Mouse (Mus musculus) NIH3T3 (cell line): ENCODE data around the gene Zcwpw1.

Source experiments
- DNase-seq: peaks from one replicate; pipeline ENCODE4 v3.0.0-alpha.2; 2012; ENCODE audit warnings: low read depth

Zcwpw1 gene

GRCm38 (mm10) chr5:137784546-137784945 lies 3.1 kb upstream of the Zcwpw1 start:
- no peak for DNase-seq

DNA sequence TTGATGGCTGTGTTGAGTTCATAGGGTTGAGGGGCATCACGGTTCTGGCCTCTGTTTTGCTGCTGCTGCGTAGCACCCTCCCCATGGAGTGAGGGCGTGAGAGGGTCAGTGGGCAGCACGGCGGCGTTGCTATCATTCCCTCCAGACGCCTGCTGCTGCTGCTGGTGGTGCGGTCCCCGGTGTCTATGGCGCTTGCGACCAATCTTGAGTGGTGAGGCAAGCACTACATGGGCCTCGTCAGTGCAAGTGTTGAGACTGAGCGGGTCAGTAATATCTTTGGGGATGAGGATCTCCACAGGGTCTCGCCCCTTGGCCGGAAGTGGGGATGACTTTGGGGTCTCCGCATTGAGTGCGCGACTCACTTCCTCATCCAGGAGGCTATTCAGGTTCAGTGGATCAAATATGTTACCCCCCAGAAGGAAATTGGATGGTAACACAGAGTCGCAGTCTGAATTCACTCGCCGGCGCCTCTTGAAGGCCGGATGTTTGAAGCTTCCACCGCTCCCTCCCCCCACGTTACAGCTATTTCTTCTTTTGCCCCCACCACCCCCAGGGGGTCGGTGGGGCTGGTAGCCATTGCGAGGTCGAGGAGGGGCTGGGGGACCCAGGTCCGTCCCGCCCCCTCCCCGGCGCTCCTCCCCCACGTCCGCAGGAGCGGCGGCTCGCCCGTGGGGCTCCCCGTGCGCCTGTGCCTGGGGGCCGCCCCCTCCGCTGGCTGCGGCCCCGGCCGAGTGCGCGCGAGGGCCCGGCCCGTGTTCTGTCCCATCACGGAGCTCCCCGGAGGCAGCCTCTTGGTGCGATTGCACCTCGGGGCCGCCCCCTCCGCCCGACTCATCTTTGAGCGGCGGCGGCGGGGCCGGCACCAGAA lies 2.2 kb upstream of the Zcwpw1 start:
- DNase-seq: no peak

DNA sequence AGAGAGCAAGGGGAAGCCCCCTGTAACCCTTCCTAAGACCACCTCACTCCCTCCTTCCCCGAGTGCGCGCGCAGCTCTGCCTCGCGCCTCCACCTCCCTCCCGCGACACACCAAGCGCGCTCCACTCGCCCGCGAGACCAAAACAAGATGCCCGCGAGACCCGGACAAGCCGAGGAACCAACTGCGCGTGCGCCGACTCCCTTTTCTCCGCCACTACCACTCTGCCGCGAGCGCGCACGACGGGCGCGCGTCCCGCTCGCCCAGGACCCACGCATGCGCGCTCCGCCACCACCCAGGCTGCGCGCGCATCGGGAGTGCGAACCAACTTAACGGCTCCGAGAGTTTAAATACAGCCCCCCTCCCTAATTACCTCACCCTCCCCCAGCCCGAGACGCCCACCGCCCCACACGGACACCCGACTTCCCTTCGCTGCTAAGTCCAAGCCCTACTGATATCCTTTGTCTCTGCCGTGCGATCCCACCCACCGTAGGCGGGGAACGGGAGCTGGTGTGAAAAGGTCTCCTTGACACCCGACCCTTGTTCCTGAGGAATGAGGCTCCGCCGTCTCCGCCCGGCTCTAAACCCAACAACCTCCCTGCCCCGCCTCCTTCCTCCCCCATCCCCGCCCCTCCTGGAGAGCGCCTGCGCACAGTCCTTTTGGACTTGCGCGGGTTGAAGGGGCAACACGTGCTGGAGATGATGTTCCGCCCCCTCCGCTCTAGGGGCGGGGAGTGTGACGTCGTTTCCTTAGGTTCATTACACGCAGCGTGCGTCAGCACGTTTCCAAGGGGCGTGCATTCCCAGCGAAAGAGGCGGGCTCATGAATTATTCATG lies 1.3 kb upstream of the Zcwpw1 start:
- peak; percentile 100 for DNase-seq

DNA sequence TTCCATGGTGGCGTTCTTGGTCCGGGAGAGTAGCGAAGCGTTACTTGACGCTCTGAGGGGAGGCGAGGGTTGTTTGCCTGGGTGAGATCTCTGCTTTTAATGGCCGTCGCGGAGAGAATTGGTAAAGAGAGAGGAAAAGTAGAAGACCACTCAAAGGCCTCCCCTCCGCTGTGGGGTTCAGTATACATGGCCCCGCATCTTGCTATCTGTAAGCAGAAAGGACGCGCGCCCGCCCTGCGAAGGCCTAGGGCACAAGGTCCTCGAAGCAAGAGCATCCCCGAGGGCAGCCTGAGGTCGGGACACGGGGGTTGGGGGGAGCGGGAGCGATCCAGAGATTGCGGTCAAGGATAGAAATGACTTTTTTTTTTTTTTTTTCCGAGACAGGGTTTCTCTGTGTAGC lies 573 bp downstream of the Zcwpw1 start:
- no peak for DNase-seq

DNA sequence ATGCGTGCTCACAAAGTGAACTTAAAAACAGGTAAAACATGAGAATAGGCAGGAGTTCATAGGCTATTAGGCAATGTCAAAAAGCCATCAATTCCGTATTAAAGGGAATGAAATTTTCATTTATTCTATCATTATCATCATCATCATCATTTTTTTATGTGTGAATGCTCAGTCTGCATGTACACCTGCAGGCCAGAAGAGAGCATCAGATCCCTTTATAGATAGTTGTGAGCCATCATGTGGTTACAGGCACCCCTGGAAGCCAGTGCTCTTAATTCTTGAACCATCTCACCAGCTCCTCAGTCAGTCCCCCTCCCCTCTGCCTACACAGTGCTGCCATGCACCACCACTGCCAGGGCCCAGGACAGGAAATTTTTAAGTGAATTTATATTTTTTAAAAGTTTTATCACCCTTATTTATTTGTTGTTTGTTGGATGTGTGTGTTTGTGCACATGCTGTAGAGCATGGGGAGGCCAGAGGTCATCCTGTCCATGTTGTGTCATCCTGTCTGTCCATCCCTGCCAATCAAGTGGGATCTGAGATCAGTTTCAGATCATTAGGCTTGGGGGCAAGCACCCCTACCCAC lies 1.4 kb downstream of the Zcwpw1 start:
- no peak for DNase-seq

DNA sequence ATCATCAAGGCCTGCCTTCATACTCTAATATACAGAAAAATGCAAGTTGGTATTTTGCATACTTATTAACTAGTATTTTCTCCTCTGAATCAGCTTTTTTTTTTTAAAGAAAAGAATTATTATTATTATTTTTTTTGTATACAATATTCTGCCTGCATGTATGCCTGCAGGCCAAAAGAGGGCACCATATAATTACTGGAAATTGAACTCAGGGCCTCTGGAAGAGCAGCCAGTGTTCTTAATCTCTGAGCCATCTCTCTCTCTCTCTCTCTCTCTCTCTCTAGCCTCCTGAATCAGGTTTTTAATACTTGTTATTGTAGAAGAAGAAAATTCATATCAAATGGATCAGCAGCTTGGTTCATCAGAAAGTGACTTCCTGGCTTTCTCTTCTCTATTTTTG lies 4.0 kb downstream of the Zcwpw1 start:
- peak; percentile 49 for DNase-seq

- DNase-seq: no peak
These were observed 9.0 kb downstream of the Zcwpw1 start for GRCm38 (mm10) chr5:137796606-137797005.

GRCm38 (mm10) chr5:137800917-137801316 lies 13.3 kb downstream of the Zcwpw1 start:
- no peak for DNase-seq

GRCm38 (mm10) chr5:137806158-137806557 lies 18.6 kb downstream of the Zcwpw1 start:
- no peak for DNase-seq

GRCm38 (mm10) chr5:137808316-137808715 lies 20.7 kb downstream of the Zcwpw1 start:
- DNase-seq: no peak

DNA sequence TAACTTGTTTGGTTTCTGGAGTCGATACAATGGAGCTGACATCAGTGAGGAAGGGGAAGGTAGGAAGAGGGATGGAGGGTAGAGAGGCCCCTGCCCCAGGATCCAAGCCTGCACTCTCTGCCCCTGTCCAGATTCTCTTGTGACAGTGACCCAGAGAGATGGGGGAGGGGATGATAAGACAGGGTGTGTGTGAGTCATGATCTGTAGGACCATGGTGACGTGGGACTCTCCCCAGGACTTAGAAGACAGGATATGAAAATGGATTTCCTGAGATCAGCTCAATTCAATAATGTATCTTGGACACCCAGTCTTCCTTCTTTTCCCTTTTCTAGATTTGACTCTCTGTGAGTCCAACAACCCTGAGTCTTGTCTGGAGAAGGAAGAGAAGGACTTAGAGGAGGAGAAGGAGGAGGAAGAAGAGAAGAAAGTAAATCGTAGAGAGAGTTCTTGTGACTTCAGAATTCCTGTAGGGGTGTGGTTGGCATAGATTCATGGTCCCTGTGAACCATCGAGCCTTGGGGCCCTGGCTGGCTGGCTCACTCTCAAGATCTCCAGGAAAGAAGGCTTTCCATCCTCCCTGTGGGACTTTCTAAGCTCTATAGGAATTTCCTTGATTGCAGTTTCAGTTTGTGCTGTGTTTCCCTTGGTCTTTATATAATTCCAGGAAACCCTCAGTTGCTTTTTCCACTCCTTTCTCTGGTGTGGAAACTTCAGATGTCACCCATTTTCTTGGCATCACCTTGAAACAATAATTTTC lies 30.0 kb downstream of the Zcwpw1 start:
- DNase-seq: peak; percentile 19

- DNase-seq: no peak
These were observed 34.5 kb downstream of the Zcwpw1 start for GRCm38 (mm10) chr5:137822126-137822525.

- DNase-seq: no peak
These were observed 35.0 kb downstream of the Zcwpw1 start for GRCm38 (mm10) chr5:137822602-137823001.

GRCm38 (mm10) chr5:137823455-137824045 lies 36.0 kb downstream of the Zcwpw1 start:
- no peak for DNase-seq

GRCm38 (mm10) chr5:137825030-137825429 lies 37.4 kb downstream of the Zcwpw1 start:
- no peak for DNase-seq

- DNase-seq: no peak
These were observed 38.4 kb downstream of the Zcwpw1 start for GRCm38 (mm10) chr5:137825971-137826370.

DNA sequence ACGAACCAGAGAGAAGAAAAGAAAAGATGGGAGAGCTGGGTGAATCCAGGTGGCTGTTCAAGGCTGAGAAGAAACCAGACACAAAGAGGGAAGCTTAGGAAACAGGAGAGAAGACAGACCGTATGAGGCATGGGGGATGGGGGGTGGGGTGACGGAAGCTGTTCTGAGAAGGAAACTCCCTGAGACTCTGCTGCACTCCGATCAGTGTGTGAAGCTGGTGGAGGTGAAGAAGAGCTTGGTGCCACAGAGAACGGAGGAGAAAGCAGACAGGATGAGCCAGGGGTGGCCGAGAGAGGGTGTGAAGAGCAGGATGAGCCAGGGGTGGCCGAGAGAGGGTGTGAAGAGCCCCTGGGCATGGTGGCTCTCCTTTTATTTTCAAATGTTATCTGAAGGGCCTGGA lies 38.8 kb downstream of the Zcwpw1 start:
- DNase-seq: no peak

DNA sequence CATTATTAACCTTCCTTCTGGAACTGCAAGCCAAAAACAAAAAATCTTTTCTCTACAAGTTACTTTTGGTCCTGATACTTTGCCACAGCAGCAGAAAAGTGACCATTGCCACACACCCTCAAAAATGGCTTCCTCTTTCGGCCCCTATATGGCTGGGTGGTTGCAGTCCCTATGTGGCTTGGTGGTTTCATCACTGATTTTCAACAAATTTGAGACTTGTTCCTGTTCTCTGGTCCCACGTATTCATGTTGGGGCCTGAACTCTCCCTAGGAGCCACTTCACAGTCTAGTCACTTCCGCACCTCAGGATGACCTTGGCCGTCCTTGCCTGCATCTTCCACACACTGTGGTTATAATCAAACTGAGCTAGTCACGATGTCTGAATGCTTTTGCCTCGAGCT lies 41.1 kb downstream of the Zcwpw1 start:
- no peak for DNase-seq

DNA sequence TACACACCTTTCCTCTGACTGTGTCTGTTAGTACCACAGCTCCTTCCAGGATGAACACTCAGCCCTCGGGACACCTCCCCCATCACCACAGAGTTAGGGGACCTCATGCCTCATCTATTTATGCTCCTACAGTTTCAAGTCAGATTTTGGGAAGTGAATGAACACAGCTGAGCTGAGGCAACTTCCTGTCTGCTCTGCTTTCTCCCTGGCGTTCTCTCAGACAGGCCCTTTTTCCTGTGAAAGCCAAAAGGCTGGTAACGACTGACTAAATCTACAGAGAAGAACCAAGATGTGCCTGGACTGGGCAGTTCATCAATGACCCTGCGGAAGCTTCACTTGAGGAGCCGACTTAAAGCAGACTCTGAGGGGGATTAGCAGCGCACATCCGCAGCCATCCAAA lies 42.6 kb downstream of the Zcwpw1 start:
- DNase-seq: no peak

DNA sequence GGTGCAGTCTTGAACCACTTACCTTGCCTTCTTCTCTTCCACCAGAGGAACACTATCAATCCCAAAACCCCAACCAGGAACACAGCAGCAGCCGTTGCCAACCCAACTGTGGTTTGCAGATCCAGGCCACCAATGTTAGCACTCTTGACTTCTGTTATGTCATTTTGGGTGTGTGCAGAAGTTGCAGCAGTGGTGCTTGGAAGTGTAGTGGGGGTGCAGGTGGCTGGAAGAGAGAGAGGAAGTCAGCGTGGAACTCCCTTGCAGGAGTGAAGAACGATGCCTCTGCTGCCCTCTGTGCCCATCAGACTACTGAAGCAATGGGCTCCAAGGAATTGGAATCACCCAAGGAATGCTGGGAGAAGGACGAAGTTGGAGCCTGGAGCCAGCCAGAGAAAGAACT lies 43.5 kb downstream of the Zcwpw1 start:
- DNase-seq: no peak

DNA sequence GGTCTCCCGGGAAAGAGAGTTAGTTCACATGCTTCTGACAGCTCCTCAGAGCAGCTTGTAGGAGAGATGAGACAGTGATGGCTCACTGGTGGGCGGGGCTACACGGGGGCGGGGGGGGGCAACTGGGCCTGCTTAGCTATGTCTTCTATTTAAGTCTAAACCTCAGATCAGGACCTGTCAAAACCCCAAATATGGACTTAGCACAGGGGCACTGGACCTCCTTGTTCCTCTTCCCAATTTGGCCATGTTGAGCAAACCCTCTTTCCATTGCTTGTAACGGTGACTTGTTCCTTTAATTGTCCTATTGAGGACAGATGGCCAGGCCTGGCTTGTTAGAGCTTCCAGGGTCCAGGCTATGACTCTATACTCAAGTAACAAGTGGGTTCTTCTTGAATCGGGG lies 43.9 kb downstream of the Zcwpw1 start:
- DNase-seq: peak; percentile 28

DNA sequence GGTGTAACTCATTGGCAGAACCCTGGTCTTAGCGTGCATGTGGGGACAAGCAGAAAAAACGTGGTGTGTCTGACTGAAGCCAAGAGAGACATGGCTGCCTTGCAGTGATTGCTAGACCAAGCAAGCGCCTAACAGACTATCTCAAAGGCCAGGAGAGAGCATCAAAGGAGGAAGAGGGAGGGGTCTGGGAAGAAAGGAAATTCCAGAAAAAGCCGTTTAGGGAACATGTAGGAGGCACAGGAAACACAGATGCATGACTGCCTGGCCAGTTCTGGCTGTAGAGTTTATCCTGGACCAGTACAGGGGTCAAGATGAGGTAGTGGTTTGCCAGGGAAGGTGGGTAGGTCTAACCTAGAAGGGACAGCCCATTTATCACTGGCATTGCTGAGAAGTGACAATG lies 45.9 kb downstream of the Zcwpw1 start:
- DNase-seq: no peak
